Mouse (Mus musculus): ENCODE data around the gene Pkp3. TPM values are rescaled to one million over a fixed set of nuclear protein-coding genes. Genes with fewer than 3 reads are reported as not detected.

Gene Pkp3
- total RNA-seq, 2 experiments from 2014 or later = not detected

- intact Hi-C loops (cut with DNase I) = no loop called here
These were observed 25.6 kb upstream of the Pkp3 start for GRCm38 (mm10) chr7:141052421-141052820.

DNA sequence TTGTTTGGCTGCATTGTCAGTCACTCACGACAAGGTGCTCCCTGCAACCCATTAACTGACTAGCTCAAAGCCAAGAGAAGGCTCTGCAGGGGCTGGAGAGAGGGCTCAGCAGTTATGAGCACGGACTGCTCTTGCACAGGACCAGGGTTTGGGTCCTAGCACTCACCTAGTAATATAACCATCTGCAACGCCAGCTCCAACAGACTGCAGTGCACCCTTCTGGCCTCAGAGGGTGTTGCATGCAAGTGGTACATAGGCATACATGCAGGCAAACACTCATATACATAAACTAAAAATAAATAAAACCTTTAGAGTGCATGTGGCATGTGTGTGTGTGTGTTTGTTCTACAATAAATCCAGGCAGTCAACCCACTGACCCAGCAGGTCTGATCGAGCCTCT is 22.2 kb upstream of the Pkp3 start:
- intact Hi-C loops (cut with DNase I) = no loop called here
- DNase-seq (ENCODE audit: extremely low spot score in 1 of 2, low spot score in 2 of 2) = no peak

More at GRCm38 (mm10) chr7:141052421-141052820, 25.6 kb upstream of the Pkp3 start:
- no peak for DNase-seq (ENCODE audit: extremely low spot score in 1 of 2, low spot score in 2 of 2)

DNA sequence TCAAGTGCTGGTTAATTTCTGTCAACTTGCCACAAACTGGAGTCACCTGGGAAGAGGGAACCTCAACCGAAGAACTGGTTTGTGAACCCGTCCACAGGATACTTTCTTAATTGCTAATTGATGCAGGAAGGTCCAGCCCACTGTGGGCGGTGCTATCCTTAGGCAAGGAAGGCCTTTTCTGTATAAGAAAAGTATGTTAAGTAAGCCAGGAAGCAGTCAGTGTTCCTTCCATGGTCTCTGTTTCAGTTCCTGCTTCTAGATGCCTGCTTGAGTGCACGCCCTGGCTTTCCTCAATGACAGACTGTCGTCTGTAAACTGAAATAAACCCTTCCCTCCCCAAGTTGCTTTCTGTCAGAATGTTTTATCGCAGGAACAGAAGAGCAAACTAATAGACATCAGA is 21.0 kb upstream of the Pkp3 start:
- intact Hi-C loops (cut with DNase I) = no loop called here
- no peak for DNase-seq (ENCODE audit: extremely low spot score in 1 of 2, low spot score in 2 of 2)

GRCm38 (mm10) chr7:141057541-141057940 is 20.5 kb upstream of the Pkp3 start:
- DNase-seq (ENCODE audit: extremely low spot score in 1 of 2, low spot score in 2 of 2) = no peak
- intact Hi-C loops (cut with DNase I) = no loop called here

DNA sequence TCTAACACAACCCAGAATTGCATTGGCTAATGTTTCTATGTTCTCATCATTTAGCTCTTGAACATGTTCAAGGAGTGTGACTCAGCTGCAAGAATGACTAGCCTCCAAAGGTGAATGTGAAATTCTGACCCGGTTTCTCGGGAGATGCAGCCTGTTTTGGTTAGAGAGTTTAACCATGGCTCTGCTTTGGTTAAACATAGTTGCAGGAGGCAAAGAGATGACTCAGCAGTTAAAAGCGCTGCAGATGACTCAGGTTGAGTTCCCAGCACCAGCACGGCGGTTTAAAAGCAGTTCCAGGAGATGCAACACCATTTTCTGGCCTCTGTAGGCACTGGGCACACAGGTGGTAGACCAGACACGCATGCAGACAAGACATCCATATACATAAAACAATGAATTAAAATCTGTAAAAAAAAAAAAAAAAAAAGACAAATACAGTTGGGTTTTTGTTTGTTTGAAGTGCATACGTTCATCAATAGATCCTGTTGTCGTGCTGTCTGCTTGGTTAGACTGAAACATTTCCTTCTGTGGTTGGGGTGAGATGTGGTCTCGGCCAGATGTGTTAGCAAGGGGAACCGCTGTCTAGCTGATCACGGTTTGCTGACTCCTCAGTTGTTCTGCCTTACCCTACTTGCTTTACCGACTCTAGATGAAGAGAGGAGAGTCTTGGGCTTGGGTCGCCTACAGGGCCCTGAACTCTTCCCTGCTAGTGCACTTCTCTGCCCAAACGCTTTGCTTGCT is 19.2 kb upstream of the Pkp3 start:
- no peak for DNase-seq (ENCODE audit: extremely low spot score in 1 of 2, low spot score in 2 of 2)
- intact Hi-C loops (cut with DNase I) = no loop called here

- no peak for DNase-seq (ENCODE audit: extremely low spot score in 1 of 2, low spot score in 2 of 2)
- intact Hi-C loops (cut with DNase I) = loop anchor here (5.0 kb wide), 1 partner anchor 112 kb away; the partner anchor contains the start of gene Rnh1
These were observed 18.1 kb upstream of the Pkp3 start for GRCm38 (mm10) chr7:141059929-141060328.

DNA sequence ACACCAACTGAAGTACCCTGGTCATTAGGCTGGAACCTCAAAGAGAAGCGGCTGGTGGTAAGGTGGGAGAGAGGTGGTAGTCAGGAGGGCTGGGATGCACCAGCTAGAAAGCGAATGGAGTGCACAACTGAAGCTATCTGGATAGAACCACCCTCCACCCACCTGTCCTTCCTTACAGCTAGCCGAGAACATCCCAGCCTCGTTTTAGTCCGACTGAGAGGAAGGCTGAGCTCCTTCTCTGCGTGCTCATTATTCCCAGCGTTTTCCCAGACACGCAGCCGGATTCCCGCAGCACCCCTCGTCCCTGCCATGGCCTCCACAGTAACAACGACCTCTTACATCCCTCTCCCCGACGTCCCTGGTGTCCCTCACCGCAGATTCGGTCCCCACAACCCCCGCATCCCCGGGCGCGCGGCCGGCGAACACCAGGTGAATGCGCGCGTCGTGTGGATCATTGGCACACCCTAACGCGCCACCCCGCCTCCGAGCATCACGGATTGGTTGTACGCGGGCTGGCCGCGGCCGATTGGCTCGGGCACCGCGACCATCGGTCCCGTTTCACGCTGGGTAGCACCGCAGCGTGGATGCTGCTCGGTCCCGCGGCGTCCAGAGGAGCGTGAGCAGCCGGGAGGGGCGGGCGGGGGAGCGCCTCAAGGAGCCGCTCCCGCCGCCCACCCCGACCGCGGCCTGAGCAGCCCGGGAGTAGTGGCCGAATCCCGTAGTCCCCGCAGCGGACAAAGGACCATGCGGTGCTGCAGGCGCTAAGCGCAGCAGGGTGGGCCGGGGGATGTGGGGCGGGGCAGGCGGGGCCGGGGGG is 17.4 kb upstream of the Pkp3 start, which contains the start of gene B4galnt4:
TSS of gene B4galnt4 (plus strand) at position 679 of the 817 bp plus-strand sequence.
- intact Hi-C loops (cut with DNase I) = loop anchor here (5.0 kb wide), 1 partner anchor 112 kb away; the partner anchor contains the start of gene Rnh1
- peak; percentile 91 for DNase-seq (ENCODE audit: extremely low spot score in 1 of 2, low spot score in 2 of 2)

DNA sequence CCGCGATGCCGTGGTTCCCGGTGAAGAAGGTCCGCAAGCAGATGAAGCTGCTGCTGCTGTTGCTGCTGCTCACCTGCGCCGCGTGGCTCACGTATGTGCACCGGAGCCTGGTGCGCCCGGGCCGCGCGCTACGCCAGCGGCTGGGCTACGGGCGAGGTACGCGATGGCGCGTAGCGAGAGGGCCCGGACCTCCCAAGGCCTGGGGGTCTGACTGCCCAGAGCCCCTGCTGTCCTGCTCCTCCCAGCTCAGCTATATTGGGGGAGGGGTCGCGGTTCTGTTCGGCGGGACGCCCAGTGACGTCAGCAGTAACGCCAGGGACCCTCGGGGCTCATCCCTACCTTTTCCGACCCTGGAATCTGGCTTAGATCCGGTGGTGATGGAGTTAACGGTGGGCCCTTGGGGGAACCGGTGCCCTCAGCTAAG is 16.7 kb upstream of the Pkp3 start:
- peak in 1 of 2 experiments; percentile 61 for DNase-seq (ENCODE audit: extremely low spot score in 1 of 2, low spot score in 2 of 2)
- intact Hi-C loops (cut with DNase I) = loop anchor here (5.0 kb wide), 1 partner anchor 111 kb away; the partner anchor contains the start of gene Rnh1

DNA sequence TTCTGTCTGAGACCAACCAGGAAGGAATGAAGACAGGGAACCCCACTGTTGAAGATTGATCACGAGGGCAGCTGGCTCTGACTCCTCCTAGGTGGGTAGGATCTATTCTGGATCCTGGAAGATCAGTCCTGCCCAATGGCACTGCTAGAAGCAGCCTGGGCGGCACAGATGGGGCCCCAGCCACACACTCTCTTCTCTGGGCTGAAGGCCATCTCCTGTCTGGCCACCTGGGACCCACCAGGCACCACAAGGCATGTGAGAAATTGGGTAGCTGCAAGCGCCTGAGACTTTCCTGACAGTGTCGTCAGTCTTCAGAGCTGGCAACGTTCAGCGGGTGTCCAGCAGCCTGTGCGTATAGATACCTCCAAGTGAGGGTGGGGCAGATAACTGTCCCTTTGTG is 15.5 kb upstream of the Pkp3 start:
- no peak for DNase-seq (ENCODE audit: extremely low spot score in 1 of 2, low spot score in 2 of 2)
- intact Hi-C loops (cut with DNase I) = loop anchor here (5.0 kb wide), 1 partner anchor 110 kb away; the partner anchor contains the start of gene Rnh1

GRCm38 (mm10) chr7:141063353-141063752 is 14.7 kb upstream of the Pkp3 start:
- no peak for DNase-seq (ENCODE audit: extremely low spot score in 1 of 2, low spot score in 2 of 2)
- intact Hi-C loops (cut with DNase I) = loop anchor here (5.0 kb wide), 1 partner anchor 109 kb away; the partner anchor contains the start of gene Rnh1

DNA sequence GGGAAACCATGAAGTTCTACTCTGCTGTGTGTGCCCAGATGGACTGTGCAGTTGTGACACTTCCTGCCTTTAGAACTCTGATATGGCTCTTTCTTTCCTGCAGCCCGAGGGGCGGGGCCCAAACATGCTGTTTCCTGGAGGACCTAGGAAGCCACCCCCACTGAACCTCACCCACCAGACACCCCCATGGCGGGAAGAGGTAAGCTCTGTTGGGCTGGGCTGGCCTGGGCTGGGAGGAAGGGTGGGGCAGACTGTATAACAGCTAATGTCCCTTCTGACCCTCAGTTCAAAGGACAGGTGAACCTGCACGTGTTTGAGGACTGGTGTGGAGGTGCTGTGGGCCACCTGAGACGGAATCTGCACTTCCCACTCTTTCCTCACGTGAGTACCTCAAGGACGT is 13.8 kb upstream of the Pkp3 start:
- peak in 1 of 2 experiments; percentile 48 for DNase-seq (ENCODE audit: extremely low spot score in 1 of 2, low spot score in 2 of 2)
- intact Hi-C loops (cut with DNase I) = loop anchor here (5.0 kb wide), 1 partner anchor 108 kb away; the partner anchor contains the start of gene Rnh1

GRCm38 (mm10) chr7:141064576-141064975 is 13.4 kb upstream of the Pkp3 start:
- intact Hi-C loops (cut with DNase I) = loop anchor here (5.0 kb wide), 1 partner anchor 108 kb away; the partner anchor contains the start of gene Rnh1
- DNase-seq (ENCODE audit: extremely low spot score in 1 of 2, low spot score in 2 of 2) = no peak

DNA sequence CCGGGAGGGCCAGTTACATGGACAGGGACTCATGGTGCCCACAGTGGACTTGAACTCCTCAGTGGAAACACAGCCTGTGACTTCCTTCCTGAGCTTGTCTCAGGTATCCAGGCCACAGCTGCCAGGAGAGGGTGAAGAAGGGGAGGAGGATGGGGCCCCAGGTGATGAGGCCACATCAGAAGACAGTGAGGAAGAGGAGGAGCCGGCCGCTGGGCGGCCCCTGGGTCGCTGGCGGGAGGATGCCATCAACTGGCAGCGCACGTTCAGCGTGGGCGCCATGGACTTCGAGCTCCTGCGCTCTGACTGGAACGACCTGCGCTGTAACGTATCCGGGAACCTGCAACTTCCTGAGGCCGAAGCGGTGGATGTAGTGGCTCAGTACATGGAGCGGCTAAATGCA is 9.7 kb upstream of the Pkp3 start:
- DNase-seq (ENCODE audit: extremely low spot score in 1 of 2, low spot score in 2 of 2) = peak in 1 of 2 experiments; percentile 38
- intact Hi-C loops (cut with DNase I) = no loop called here

DNA sequence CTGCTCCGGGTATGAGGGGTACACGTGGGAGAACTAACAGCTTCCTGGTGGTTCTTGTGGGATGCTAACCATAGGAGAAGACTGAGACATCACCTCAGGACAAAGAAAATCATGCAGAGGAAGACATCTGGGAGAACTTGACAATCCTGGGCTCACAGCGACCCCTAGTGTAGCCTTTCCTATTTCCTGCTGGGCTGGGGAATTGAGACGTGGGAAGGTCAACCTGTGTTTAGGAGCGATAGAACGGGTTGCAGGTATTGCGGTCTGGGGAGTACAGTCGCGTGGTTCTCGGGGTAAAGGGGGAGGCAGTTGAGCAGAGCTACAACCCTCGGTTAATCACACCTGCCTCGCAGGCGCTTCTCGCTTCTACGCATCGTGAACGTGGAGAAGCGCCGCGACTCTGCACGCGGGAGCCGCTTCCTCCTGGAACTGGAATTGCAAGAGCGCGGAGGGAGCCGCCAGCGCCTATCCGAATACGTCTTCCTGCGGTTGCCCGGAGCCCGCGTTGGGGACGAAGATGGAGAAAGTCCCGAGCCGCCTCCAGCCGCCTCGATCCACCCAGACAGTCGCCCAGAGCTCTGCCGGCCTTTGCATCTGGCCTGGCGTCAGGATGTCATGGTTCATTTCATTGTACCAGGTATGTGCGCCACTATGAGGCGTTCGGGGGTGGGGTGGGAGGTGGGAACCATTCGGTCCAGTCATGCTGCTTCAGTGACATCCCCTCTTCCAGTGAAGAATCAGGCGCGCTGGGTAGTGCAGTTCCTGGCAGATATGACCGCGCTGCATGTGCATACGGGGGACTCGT is 7.8 kb upstream of the Pkp3 start:
- DNase-seq (ENCODE audit: extremely low spot score in 1 of 2, low spot score in 2 of 2) = peak; percentile 58 to 78
- intact Hi-C loops (cut with DNase I) = no loop called here

GRCm38 (mm10) chr7:141072017-141072745 is 5.8 kb upstream of the Pkp3 start:
- intact Hi-C loops (cut with DNase I) = no loop called here
- DNase-seq (ENCODE audit: extremely low spot score in 1 of 2, low spot score in 2 of 2) = no peak

DNA sequence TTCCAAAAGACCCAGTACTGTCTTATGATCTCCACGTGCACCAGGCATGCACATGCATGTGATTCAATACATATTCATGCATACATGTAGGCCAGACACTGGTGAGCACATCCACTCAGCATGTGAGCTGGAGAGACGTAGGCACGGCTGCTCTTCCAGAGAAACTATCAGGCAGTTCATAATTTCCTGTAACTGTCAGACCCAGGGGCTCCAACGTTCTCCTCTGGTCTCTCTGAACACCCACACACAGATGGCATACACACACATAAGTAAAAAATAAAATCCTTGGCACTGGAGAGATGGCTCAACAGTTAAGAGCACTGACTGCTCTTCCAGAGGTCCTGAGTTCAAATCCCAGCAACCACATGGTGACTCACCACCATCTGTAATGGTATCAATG is 4.2 kb upstream of the Pkp3 start:
- intact Hi-C loops (cut with DNase I) = no loop called here
- no peak for DNase-seq (ENCODE audit: extremely low spot score in 1 of 2, low spot score in 2 of 2)

GRCm38 (mm10) chr7:141078876-141079275 is 858 bp downstream of the Pkp3 start:
- intact Hi-C loops (cut with DNase I) = loop anchor here (5.0 kb wide), 1 partner anchor 33 kb away; no protein-coding TSS in a partner anchor

More at GRCm38 (mm10) chr7:141078876-141079275, 858 bp downstream of the Pkp3 start:
- DNase-seq (ENCODE audit: extremely low spot score in 1 of 2, low spot score in 2 of 2) = no peak
